Mouse (Mus musculus): Measurements from ENCODE around the gene Tubg1. TPM values are rescaled to one million over a fixed set of nuclear protein-coding genes. Genes with fewer than 3 reads are reported as not detected.

Gene Tubg1
- polyA plus RNA-seq, 1 experiment from 2014 or later = 20.8 TPM

DNA sequence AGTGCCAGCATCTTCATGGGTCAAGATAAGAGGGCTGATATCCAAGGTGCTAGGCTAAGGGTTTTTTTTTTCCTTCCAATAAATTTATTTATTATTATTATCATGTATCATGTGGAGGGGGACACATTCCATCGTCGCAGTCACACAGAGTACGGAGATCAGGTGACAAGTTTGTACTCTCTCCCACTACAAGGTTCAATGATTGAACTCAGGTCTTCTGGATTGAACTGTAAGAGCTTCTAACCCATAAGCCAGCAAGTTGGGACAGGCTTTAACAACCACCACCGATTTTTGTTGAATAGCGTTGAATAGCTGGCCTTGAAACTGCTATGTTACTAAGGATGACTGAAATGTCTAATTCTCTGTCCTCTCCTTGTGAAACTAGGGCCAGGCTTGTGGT lies 39.3 kb upstream of the Tubg1 start:
- no peak overlapping the region for H3K4me2 ChIP-seq (ENCODE audit: low read depth, low read length)
- H3K9me3 ChIP-seq (ENCODE audit: low read length) = no peaks in the 10 kb centered on the region
- ATAC-seq (no peak), DNase-seq (no peak)
- peaks cover 28% of the 10 kb centered on the region for H3K4me1 ChIP-seq (ENCODE audit: insufficient read depth)
- no peak overlapping the region for H3K4me3 ChIP-seq (ENCODE audit: low read depth, low read length)
- WGBS (ENCODE audit: insufficient replicate concordance) = 68% methylated on average over 5 of the region's 5 CpGs
- H3K9ac ChIP-seq (replicated peaks) = no peak overlapping the region
- peaks cover 26% of the 10 kb centered on the region for H3K27me3 ChIP-seq (ENCODE audit: insufficient read depth, low read length)
- TF ChIP-seq EP300 (IDR thresholded peaks at IDR 0.05; ENCODE audit: low read depth) (no peak), CTCF (IDR thresholded peaks at IDR 0.05; ENCODE audit: low read depth) (no peak)
- H3K36me3 ChIP-seq (replicated peaks; ENCODE audit: insufficient read depth, low read length) = peaks cover 19% of the 10 kb centered on the region
- no peak overlapping the region for H3K27ac ChIP-seq (ENCODE audit: low read depth)

DNA sequence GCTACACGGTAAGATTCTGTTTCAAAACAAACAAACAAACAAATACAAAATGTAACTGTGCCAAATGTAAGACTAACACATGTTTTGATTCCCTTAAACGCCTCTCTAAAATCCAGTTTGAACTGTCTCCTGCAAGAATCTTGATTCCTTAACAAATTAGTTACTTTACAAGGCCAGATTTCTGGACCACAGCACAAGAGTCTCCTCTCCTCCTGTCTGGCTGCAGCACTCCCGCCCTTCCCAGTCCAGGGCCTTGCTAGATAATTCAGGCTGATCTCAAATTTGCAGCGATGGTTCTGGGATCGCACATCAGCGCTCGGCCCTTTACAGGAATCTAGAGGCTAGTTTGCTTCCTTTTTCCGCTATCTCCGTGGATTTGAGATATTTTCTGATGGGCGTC lies 38.1 kb upstream of the Tubg1 start:
- WGBS (ENCODE audit: insufficient replicate concordance) = 9% methylated on average over 10 of the region's 10 CpGs
- H3K9me3 ChIP-seq (ENCODE audit: low read length) = no peaks in the 10 kb centered on the region
- ATAC-seq = no peak
- peak overlapping the region; percentile 88 for H3K4me2 ChIP-seq (ENCODE audit: low read depth, low read length)
- H3K36me3 ChIP-seq (replicated peaks; ENCODE audit: insufficient read depth, low read length) = peaks cover 19% of the 10 kb centered on the region
- peaks cover 26% of the 10 kb centered on the region for H3K27me3 ChIP-seq (ENCODE audit: insufficient read depth, low read length)
- H3K4me1 ChIP-seq (ENCODE audit: insufficient read depth) = peaks cover 37% of the 10 kb centered on the region
- DNase-seq = no peak
- H3K4me3 ChIP-seq (ENCODE audit: low read depth, low read length) = peak overlapping the region; percentile 65
- H3K9ac ChIP-seq (replicated peaks) = peak overlapping the region; percentile 86
- no peak for TF ChIP-seq CTCF (IDR thresholded peaks at IDR 0.05; ENCODE audit: low read depth)
- TF ChIP-seq EP300 (IDR thresholded peaks at IDR 0.05; ENCODE audit: low read depth) = no peak
- peak overlapping the region; percentile 93 for H3K27ac ChIP-seq (ENCODE audit: low read depth)

GRCm38 (mm10) chr11:101082208-101083082 lies 37.3 kb upstream of the Tubg1 start, which contains the start of gene Coasy:
TSS of gene Coasy (plus strand) at chr11:101082565.
- H3K9ac ChIP-seq (replicated peaks) = peak within 1 kb of the TSS; percentile 86
- H3K4me1 ChIP-seq (ENCODE audit: insufficient read depth) = peaks cover 40% of the 10 kb centered on the region
- peaks cover 17% of the 10 kb centered on the region for H3K36me3 ChIP-seq (replicated peaks; ENCODE audit: insufficient read depth, low read length)
- peaks cover 26% of the 10 kb centered on the region for H3K27me3 ChIP-seq (ENCODE audit: insufficient read depth, low read length)
- under 1% methylated on average over 48 of the region's 51 CpGs for WGBS (ENCODE audit: insufficient replicate concordance)
- H3K9me3 ChIP-seq (ENCODE audit: low read length) = no peaks in the 10 kb centered on the region
- TF ChIP-seq CTCF (IDR thresholded peaks at IDR 0.05; ENCODE audit: low read depth) = peak; percentile 69
- TF ChIP-seq EP300 (IDR thresholded peaks at IDR 0.05; ENCODE audit: low read depth) = peak; percentile 7; the same call in 1 of the 2 replicates
- ATAC-seq (peak; percentile 87), DNase-seq (peak; percentile 94)
- peak within 1 kb of the TSS; percentile 93 for H3K27ac ChIP-seq (ENCODE audit: low read depth)
- peak within 1 kb of the TSS; percentile 65 for H3K4me3 ChIP-seq (ENCODE audit: low read depth, low read length)
- peak within 1 kb of the TSS; percentile 88 for H3K4me2 ChIP-seq (ENCODE audit: low read depth, low read length)

DNA sequence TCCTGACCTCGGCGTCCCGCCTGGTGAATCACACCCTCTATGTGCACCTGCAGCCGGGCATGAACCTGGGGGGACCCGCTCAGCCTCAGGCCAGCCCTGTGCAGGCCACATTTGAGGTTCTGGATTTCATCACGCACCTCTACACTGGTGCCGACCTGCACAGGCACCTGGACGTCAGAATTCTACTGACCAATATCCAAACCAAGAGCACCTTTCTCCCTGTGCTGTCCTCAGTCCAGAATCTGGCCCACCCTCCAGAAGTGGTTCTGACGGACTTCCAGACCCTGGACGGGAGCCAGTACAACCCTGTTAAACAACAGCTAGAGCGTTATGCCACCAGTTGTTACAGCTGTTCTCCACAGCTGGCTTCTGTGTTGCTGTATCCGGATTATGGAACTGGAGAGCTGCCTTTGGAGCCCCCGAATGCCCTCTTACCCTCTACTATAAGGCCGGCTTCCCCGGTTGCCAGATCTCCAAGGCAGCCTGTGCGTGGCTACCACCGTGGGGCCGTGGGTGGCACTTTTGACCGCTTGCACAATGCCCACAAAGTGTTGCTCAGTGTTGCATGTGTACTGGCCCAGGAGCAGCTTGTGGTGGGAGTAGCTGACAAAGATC lies 36.5 kb upstream of the Tubg1 start:
- peak overlapping the region; percentile 65 for H3K4me3 ChIP-seq (ENCODE audit: low read depth, low read length)
- ATAC-seq = peak; percentile 23
- peak overlapping the region; percentile 86 for H3K9ac ChIP-seq (replicated peaks)
- peak; percentile 67 for DNase-seq
- peak overlapping the region; percentile 93 for H3K27ac ChIP-seq (ENCODE audit: low read depth)
- peaks cover 17% of the 10 kb centered on the region for H3K36me3 ChIP-seq (replicated peaks; ENCODE audit: insufficient read depth, low read length)
- H3K4me2 ChIP-seq (ENCODE audit: low read depth, low read length) = peak overlapping the region; percentile 88
- TF ChIP-seq EP300 (IDR thresholded peaks at IDR 0.05; ENCODE audit: low read depth) (no peak), CTCF (IDR thresholded peaks at IDR 0.05; ENCODE audit: low read depth) (no peak)
- no peaks in the 10 kb centered on the region for H3K9me3 ChIP-seq (ENCODE audit: low read length)
- peaks cover 47% of the 10 kb centered on the region for H3K4me1 ChIP-seq (ENCODE audit: insufficient read depth)
- peaks cover 23% of the 10 kb centered on the region for H3K27me3 ChIP-seq (ENCODE audit: insufficient read depth, low read length)
- 22% methylated on average over 19 of the region's 19 CpGs for WGBS (ENCODE audit: insufficient replicate concordance)

- ATAC-seq (no peak), DNase-seq (no peak)
- no peak overlapping the region; the same call in 1 of the 2 replicates for H3K9ac ChIP-seq (replicated peaks)
- no peak overlapping the region for H3K4me3 ChIP-seq (ENCODE audit: low read depth, low read length)
- H3K36me3 ChIP-seq (replicated peaks; ENCODE audit: insufficient read depth, low read length) = peaks cover 23% of the 10 kb centered on the region
- no peak for TF ChIP-seq EP300 (IDR thresholded peaks at IDR 0.05; ENCODE audit: low read depth)
- TF ChIP-seq CTCF (IDR thresholded peaks at IDR 0.05; ENCODE audit: low read depth) = no peak
- H3K27me3 ChIP-seq (ENCODE audit: insufficient read depth, low read length) = peaks cover 13% of the 10 kb centered on the region
- WGBS (ENCODE audit: insufficient replicate concordance) = 83% methylated on average over 14 of the region's 14 CpGs
- no peaks in the 10 kb centered on the region for H3K9me3 ChIP-seq (ENCODE audit: low read length)
- H3K27ac ChIP-seq (ENCODE audit: low read depth) = peak overlapping the region; percentile 93; the same call in 1 of the 2 replicates
- H3K4me1 ChIP-seq (ENCODE audit: insufficient read depth) = peaks cover 49% of the 10 kb centered on the region
- H3K4me2 ChIP-seq (ENCODE audit: low read depth, low read length) = peak overlapping the region; percentile 88
Measured at GRCm38 (mm10) chr11:101084246-101084645, 35.5 kb upstream of the Tubg1 start.

- H3K9ac ChIP-seq (replicated peaks) = no peak overlapping the region
- H3K4me2 ChIP-seq (ENCODE audit: low read depth, low read length) = no peak overlapping the region
- H3K27me3 ChIP-seq (ENCODE audit: insufficient read depth, low read length) = peaks cover 7% of the 10 kb centered on the region
- peaks cover 46% of the 10 kb centered on the region for H3K4me1 ChIP-seq (ENCODE audit: insufficient read depth)
- 91% methylated on average over 12 of the region's 12 CpGs for WGBS (ENCODE audit: insufficient replicate concordance)
- H3K9me3 ChIP-seq (ENCODE audit: low read length) = no peaks in the 10 kb centered on the region
- H3K27ac ChIP-seq (ENCODE audit: low read depth) = no peak overlapping the region
- no peak for ATAC-seq
- no peak overlapping the region for H3K4me3 ChIP-seq (ENCODE audit: low read depth, low read length)
- DNase-seq = no peak
- H3K36me3 ChIP-seq (replicated peaks; ENCODE audit: insufficient read depth, low read length) = peaks cover 29% of the 10 kb centered on the region
- TF ChIP-seq CTCF (IDR thresholded peaks at IDR 0.05; ENCODE audit: low read depth) = no peak
- TF ChIP-seq EP300 (IDR thresholded peaks at IDR 0.05; ENCODE audit: low read depth) = no peak
Measured at GRCm38 (mm10) chr11:101084811-101085210, 34.9 kb upstream of the Tubg1 start.
